Mouse (Mus musculus) thymus, adult 2 months (tissue): ENCODE results near the gene Bsg. TPM values are rescaled to one million over a fixed set of nuclear protein-coding genes. Genes with fewer than 3 reads are reported as not detected.

Experiments
- DNase-seq: peaks from one replicate; pipeline ENCODE4 v3.0.0; 2021
- H3K27ac ChIP-seq: fragments of 200-500 bp; 2 replicates; pipeline ENCODE4 v1.5.1; 2012; ENCODE audit warnings: low read length, control low read depth; ENCODE audit not compliant: control insufficient read depth, insufficient read depth
- H3K27me3 ChIP-seq: fragments of 200-500 bp; 2 replicates; pipeline ENCODE4 v1.6.1; 2012; ENCODE audit warnings: mild to moderate bottlenecking, low read length, moderate library complexity, mixed read lengths; ENCODE audit not compliant: control insufficient read depth, insufficient read depth
- H3K36me3 ChIP-seq: fragments of 200-500 bp; 2 replicates; pipeline ENCODE4 v1.6.1; 2012; ENCODE audit warnings: mild to moderate bottlenecking, low read length, moderate library complexity; ENCODE audit not compliant: control insufficient read depth, insufficient read depth
- H3K4me1 ChIP-seq: fragments of 200-500 bp; replicated peaks from 2 replicates; pipeline ENCODE4 v1.6.1; 2012; ENCODE audit warnings: low read length; ENCODE audit not compliant: control insufficient read depth, insufficient read depth
- H3K4me3 ChIP-seq: fragments of 200-500 bp; 2 replicates; pipeline ENCODE4 v1.5.1; 2012; ENCODE audit warnings: mild to moderate bottlenecking, low read length, control low read depth, moderate library complexity; ENCODE audit not compliant: control insufficient read depth, insufficient read depth
- CTCF ChIP-seq: fragments of 200-500 bp; IDR thresholded peaks from 2 replicates; pipeline ENCODE4 v1.5.1; 2012; ENCODE audit warnings: mild to moderate bottlenecking, control low read depth, low read length, moderate library complexity, borderline replicate concordance; ENCODE audit not compliant: control insufficient read depth, poor library complexity, insufficient read depth; ENCODE audit errors: extremely low read depth
- POLR2A ChIP-seq: fragments of 200-500 bp; IDR thresholded peaks from 2 replicates; pipeline ENCODE4 v1.6.1; 2012; ENCODE audit warnings: mild to moderate bottlenecking, low read length, control low read depth, moderate library complexity; ENCODE audit not compliant: control insufficient read depth, poor library complexity, insufficient read depth; ENCODE audit errors: extremely low read depth
- WGBS: fragments of 180-500 bp; shearing (Covaris S2); methylation state at CpG from one replicate; pipeline ENCODE4 v1.1.7; 2018; 5-methylcytosine and 5-hydroxymethylcytosine counted together
- polyA plus RNA-seq: library from polyadenylated mRNA; depleted of rRNA; stranded (reverse); fragments of >200 nt; gene quantifications from 2 replicates; pipeline ENCODE4 v1.2.3, GENCODE M21; 2012; rRNA removed

The Bsg gene
- 345 and 396 TPM in 2 replicates for polyA plus RNA-seq

- DNase-seq, result peak; percentile 98
- TF ChIP-seq POLR2A (peak; percentile 97), CTCF (no peak)
- Histone ChIP-seq H3K4me1 (peaks cover 21% of the 10 kb centered on the region), H3K4me3 (peak within 1 kb of the TSS; percentile 69), H3K27me3 (no peaks in the 10 kb centered on the region), H3K27ac (no peak within 1 kb of the TSS), H3K36me3 (no peaks in the 10 kb centered on the region)
- WGBS, result under 1% methylated on average over 60 of the region's 65 CpGs
Measured at GRCm38 (mm10) chr10:79704065-79704969, at the start of gene Bsg. TSS of gene Bsg (plus strand) at chr10:79704491.

GRCm38 (mm10) chr10:79654946-79655395 lies 49.3 kb upstream of the Bsg start:
- Histone ChIP-seq H3K27ac (no peak overlapping the region), H3K4me3 (no peak overlapping the region), H3K36me3 (no peaks in the 10 kb centered on the region), H3K4me1 (no peaks in the 10 kb centered on the region), H3K27me3 (no peaks in the 10 kb centered on the region)
- DNase-seq, result no peak
- TF ChIP-seq POLR2A, result no peak
- TF ChIP-seq CTCF, result no peak
- 80% methylated on average over 1 of the region's 1 CpGs for WGBS

- Histone ChIP-seq H3K4me3 (no peak overlapping the region), H3K36me3 (no peaks in the 10 kb centered on the region), H3K4me1 (no peaks in the 10 kb centered on the region), H3K27ac (no peak overlapping the region), H3K27me3 (no peaks in the 10 kb centered on the region)
- TF ChIP-seq POLR2A (no peak), CTCF (0 out of 2 replicates have a peak, but pooled peaks have one; percentile 13)
- 44% methylated on average over 4 of the region's 4 CpGs for WGBS
- peak; percentile 46 for DNase-seq
Measured at GRCm38 (mm10) chr10:79658829-79659228, 45.5 kb upstream of the Bsg start.

- 86% methylated on average over 2 of the region's 2 CpGs for WGBS
- no peaks in the 10 kb centered on the region for H3K27me3 ChIP-seq
- TF ChIP-seq POLR2A (no peak), CTCF (no peak)
- H3K36me3 ChIP-seq, result no peaks in the 10 kb centered on the region
- no peaks in the 10 kb centered on the region for H3K4me1 ChIP-seq
- no peak overlapping the region for H3K27ac ChIP-seq
- no peak overlapping the region for H3K4me3 ChIP-seq
- DNase-seq, result no peak
Measured at GRCm38 (mm10) chr10:79660298-79660697, 44.0 kb upstream of the Bsg start.

GRCm38 (mm10) chr10:79661861-79662260 lies 42.4 kb upstream of the Bsg start:
- Histone ChIP-seq H3K4me3 (no peak overlapping the region), H3K4me1 (no peaks in the 10 kb centered on the region), H3K27ac (no peak overlapping the region), H3K36me3 (no peaks in the 10 kb centered on the region), H3K27me3 (no peaks in the 10 kb centered on the region)
- TF ChIP-seq CTCF (no peak), POLR2A (no peak)
- DNase-seq, result no peak
- WGBS, result 62% methylated on average over 3 of the region's 3 CpGs

- 24% methylated on average over 13 of the region's 13 CpGs for WGBS
- TF ChIP-seq POLR2A (no peak), CTCF (peak; percentile 95)
- H3K4me3 ChIP-seq, result no peak within 1 kb of the TSS
- H3K36me3 ChIP-seq, result no peaks in the 10 kb centered on the region
- H3K27ac ChIP-seq, result no peak within 1 kb of the TSS
- H3K4me1 ChIP-seq, result no peaks in the 10 kb centered on the region
- DNase-seq, result peak; percentile 75
- no peaks in the 10 kb centered on the region for H3K27me3 ChIP-seq
Measured at GRCm38 (mm10) chr10:79664131-79664665, 40.1 kb upstream of the Bsg start, which contains the start of gene Madcam1. TSS of gene Madcam1 (plus strand) at chr10:79664559.

GRCm38 (mm10) chr10:79665051-79665450 lies 39.2 kb upstream of the Bsg start:
- H3K36me3 ChIP-seq, result no peaks in the 10 kb centered on the region
- TF ChIP-seq POLR2A (no peak), CTCF (no peak)
- DNase-seq, result no peak
- H3K27ac ChIP-seq, result no peak overlapping the region
- no peak overlapping the region for H3K4me3 ChIP-seq
- peaks cover 3% of the 10 kb centered on the region for H3K4me1 ChIP-seq
- WGBS, result 90% methylated on average over 8 of the region's 8 CpGs
- no peaks in the 10 kb centered on the region for H3K27me3 ChIP-seq
